Mouse (Mus musculus) forebrain, embryonic 12.5 days (tissue): ENCODE data around the gene Dbndd2. TPM values are rescaled to one million over a fixed set of nuclear protein-coding genes. Genes with fewer than 3 reads are reported as not detected.

Experiments used
- ATAC-seq: fragments of 200-750 bp; cut with Nextera tagmentation; 2 replicates; pipeline ENCODE4 v1.8.0; 2017; ENCODE audit warnings: moderate TSS enrichment; ENCODE audit not compliant: low FRiP score
- H3K27ac ChIP-seq: fragments of 300-500 bp; sonication (generic); 2 replicates; pipeline ENCODE4 v1.5.1; 2016; ENCODE audit warnings: mild to moderate bottlenecking
- H3K27me3 ChIP-seq: fragments of 300-500 bp; sonication (generic); 2 replicates; pipeline ENCODE4 v1.6.1; 2016; ENCODE audit warnings: mild to moderate bottlenecking
- H3K36me3 ChIP-seq: fragments of 300-500 bp; sonication (generic); replicated peaks from 2 replicates; pipeline ENCODE4 v1.6.1; 2016; ENCODE audit warnings: mild to moderate bottlenecking
- H3K4me1 ChIP-seq: fragments of 300-500 bp; sonication (generic); 2 replicates; pipeline ENCODE4 v1.6.1; 2016
- H3K4me2 ChIP-seq: fragments of 300-500 bp; sonication (generic); 2 replicates; pipeline ENCODE4 v1.6.1; 2016; ENCODE audit warnings: mild to moderate bottlenecking, moderate library complexity
- H3K4me3 ChIP-seq: fragments of 300-500 bp; sonication (generic); replicated peaks from 2 replicates; pipeline ENCODE4 v1.5.1; 2016; ENCODE audit warnings: mild to moderate bottlenecking
- H3K9ac ChIP-seq: fragments of 300-500 bp; sonication (generic); 2 replicates; pipeline ENCODE4 v1.6.1; 2016; ENCODE audit warnings: mild to moderate bottlenecking
- H3K9me3 ChIP-seq: fragments of 300-500 bp; sonication (generic); 2 replicates; pipeline ENCODE4 v1.6.1; 2016
- WGBS: fragments of 180-500 bp; shearing (Covaris S2); methylation state at CpG from one replicate; pipeline ENCODE4 v1.1.7; 2016; 5-methylcytosine and 5-hydroxymethylcytosine counted together
- polyA plus RNA-seq: library from polyadenylated mRNA; unstranded; fragments of >200 nt; fragmentation: Nextera tagmentation; extraction: Ambion mirVana; gene quantifications from 2 replicates; pipeline ENCODE4 v1.2.1, GENCODE M21; 2016

The Dbndd2 gene
- polyA plus RNA-seq, 1 experiment from 2014 or later, result 4.6 TPM

- peaks cover 11% of the 10 kb centered on the region; the same call in 1 of the 2 replicates for H3K4me1 ChIP-seq
- no peak overlapping the region for H3K4me3 ChIP-seq
- H3K9ac ChIP-seq, result no peak overlapping the region
- no peak overlapping the region for H3K27ac ChIP-seq
- no peaks in the 10 kb centered on the region for H3K9me3 ChIP-seq
- no peaks in the 10 kb centered on the region for H3K27me3 ChIP-seq
- peak overlapping the region; percentile 28; the same call in 1 of the 2 replicates for H3K4me2 ChIP-seq
- no peak for ATAC-seq
- H3K36me3 ChIP-seq, result no peaks in the 10 kb centered on the region
- 87% methylated on average over 1 of the region's 1 CpGs for WGBS
These were observed 29.5 kb upstream of the Dbndd2 start for GRCm38 (mm10) chr2:164456413-164456812.

GRCm38 (mm10) chr2:164456864-164457300, 29.0 kb upstream of the Dbndd2 start, which contains the start of gene Sys1:
Gene Sys1 (plus strand): TSS chr2:164456964.
- Histone ChIP-seq H3K27me3 (no peaks in the 10 kb centered on the region), H3K9me3 (no peaks in the 10 kb centered on the region), H3K4me2 (peak within 1 kb of the TSS; percentile 28; the same call in 1 of the 2 replicates), H3K4me1 (peaks cover 14% of the 10 kb centered on the region), H3K27ac (no peak within 1 kb of the TSS), H3K9ac (no peak within 1 kb of the TSS), H3K36me3 (no peaks in the 10 kb centered on the region), H3K4me3 (no peak within 1 kb of the TSS)
- WGBS, result 2% methylated on average over 7 of the region's 7 CpGs
- ATAC-seq, result no peak

GRCm38 (mm10) chr2:164457942-164458341, 28.0 kb upstream of the Dbndd2 start:
- 61% methylated on average over 7 of the region's 7 CpGs for WGBS
- Histone ChIP-seq H3K27ac (no peak overlapping the region), H3K4me1 (peaks cover 25% of the 10 kb centered on the region), H3K4me2 (no peak overlapping the region), H3K27me3 (no peaks in the 10 kb centered on the region), H3K36me3 (no peaks in the 10 kb centered on the region; the same call in 1 of the 2 replicates), H3K4me3 (no peak overlapping the region), H3K9me3 (no peaks in the 10 kb centered on the region), H3K9ac (no peak overlapping the region)
- ATAC-seq, result no peak

GRCm38 (mm10) chr2:164458535-164458934, 27.4 kb upstream of the Dbndd2 start:
- Histone ChIP-seq H3K4me3 (no peak overlapping the region), H3K4me2 (no peak overlapping the region), H3K9me3 (no peaks in the 10 kb centered on the region), H3K9ac (no peak overlapping the region), H3K4me1 (peaks cover 29% of the 10 kb centered on the region), H3K27me3 (no peaks in the 10 kb centered on the region), H3K27ac (no peak overlapping the region), H3K36me3 (peaks cover 6% of the 10 kb centered on the region)
- ATAC-seq, result no peak
- 92% methylated on average over 8 of the region's 8 CpGs for WGBS

- Histone ChIP-seq H3K4me2 (peak within 1 kb of the TSS; percentile 75), H3K9me3 (no peaks in the 10 kb centered on the region), H3K27ac (peak within 1 kb of the TSS; percentile 94), H3K4me3 (peak within 1 kb of the TSS; percentile 88), H3K36me3 (peaks cover 24% of the 10 kb centered on the region), H3K9ac (peak within 1 kb of the TSS; percentile 74), H3K4me1 (peaks cover 29% of the 10 kb centered on the region), H3K27me3 (no peaks in the 10 kb centered on the region)
- WGBS, result under 1% methylated on average over 74 of the region's 79 CpGs
- ATAC-seq, result peak; percentile 99
These were observed 25.0 kb upstream of the Dbndd2 start, which contains the start of gene Gm20458 for GRCm38 (mm10) chr2:164460745-164461551. Gene Gm20458 (plus strand): TSS chr2:164460967.

GRCm38 (mm10) chr2:164465161-164465560, 20.7 kb upstream of the Dbndd2 start:
- Histone ChIP-seq H3K4me3 (no peak overlapping the region), H3K27me3 (no peaks in the 10 kb centered on the region), H3K9me3 (no peaks in the 10 kb centered on the region), H3K4me1 (peaks cover 18% of the 10 kb centered on the region), H3K4me2 (no peak overlapping the region), H3K27ac (no peak overlapping the region), H3K9ac (no peak overlapping the region), H3K36me3 (peaks cover 30% of the 10 kb centered on the region)
- no peak for ATAC-seq

GRCm38 (mm10) chr2:164466787-164467186, 19.1 kb upstream of the Dbndd2 start:
- Histone ChIP-seq H3K4me1 (peaks cover 16% of the 10 kb centered on the region), H3K27ac (no peak overlapping the region), H3K36me3 (peaks cover 36% of the 10 kb centered on the region), H3K9me3 (no peaks in the 10 kb centered on the region), H3K9ac (no peak overlapping the region), H3K27me3 (no peaks in the 10 kb centered on the region), H3K4me2 (no peak overlapping the region), H3K4me3 (no peak overlapping the region)
- 84% methylated on average over 5 of the region's 5 CpGs for WGBS
- no peak for ATAC-seq

GRCm38 (mm10) chr2:164470254-164470653, 15.7 kb upstream of the Dbndd2 start:
- H3K9ac ChIP-seq, result no peak overlapping the region
- H3K9me3 ChIP-seq, result no peaks in the 10 kb centered on the region
- H3K27me3 ChIP-seq, result no peaks in the 10 kb centered on the region
- WGBS, result 32% methylated on average over 10 of the region's 10 CpGs
- peaks cover 22% of the 10 kb centered on the region for H3K36me3 ChIP-seq
- H3K4me1 ChIP-seq, result no peaks in the 10 kb centered on the region
- ATAC-seq, result no peak
- H3K4me2 ChIP-seq, result no peak overlapping the region
- H3K4me3 ChIP-seq, result no peak overlapping the region
- H3K27ac ChIP-seq, result no peak overlapping the region

GRCm38 (mm10) chr2:164473624-164474023, 12.3 kb upstream of the Dbndd2 start, which contains the start of gene Trp53tg5:
Gene Trp53tg5 (minus strand): TSS chr2:164473724.
- H3K27me3 ChIP-seq, result no peaks in the 10 kb centered on the region
- peaks cover 22% of the 10 kb centered on the region for H3K36me3 ChIP-seq
- H3K9me3 ChIP-seq, result no peaks in the 10 kb centered on the region
- WGBS, result 91% methylated on average over 6 of the region's 6 CpGs
- no peak within 1 kb of the TSS for H3K4me3 ChIP-seq
- no peak within 1 kb of the TSS for H3K9ac ChIP-seq
- H3K27ac ChIP-seq, result no peak within 1 kb of the TSS
- no peaks in the 10 kb centered on the region for H3K4me1 ChIP-seq
- H3K4me2 ChIP-seq, result no peak within 1 kb of the TSS
- ATAC-seq, result no peak

GRCm38 (mm10) chr2:164486258-164487114, 580 bp downstream of the Dbndd2 start:
- ATAC-seq, result peak; percentile 49; the same call in 1 of the 2 replicates
- peaks cover 7% of the 10 kb centered on the region for H3K36me3 ChIP-seq
- peaks cover 42% of the 10 kb centered on the region for H3K27me3 ChIP-seq
- no peak overlapping the region for H3K27ac ChIP-seq
- H3K9ac ChIP-seq, result peak overlapping the region; percentile 74
- whole genome bisulfite sequencing, result under 1% methylated on average over 58 of the region's 90 CpGs
- peak overlapping the region; percentile 72 for H3K4me3 ChIP-seq
- peaks cover 17% of the 10 kb centered on the region for H3K4me1 ChIP-seq
- H3K9me3 ChIP-seq, result no peaks in the 10 kb centered on the region
- H3K4me2 ChIP-seq, result peak overlapping the region; percentile 100

GRCm38 (mm10) chr2:164487115-164487527, 1.2 kb downstream of the Dbndd2 start:
- peaks cover 42% of the 10 kb centered on the region for H3K27me3 ChIP-seq

GRCm38 (mm10) chr2:164487812-164488211, 1.9 kb downstream of the Dbndd2 start:
- 71% methylated on average over 9 of the region's 9 CpGs for WGBS
- no peak overlapping the region for H3K4me2 ChIP-seq
- peaks cover 17% of the 10 kb centered on the region for H3K4me1 ChIP-seq
- no peak for ATAC-seq
- H3K27me3 ChIP-seq, result peaks cover 42% of the 10 kb centered on the region
- H3K4me3 ChIP-seq, result no peak overlapping the region
- H3K9ac ChIP-seq, result no peak overlapping the region
- H3K27ac ChIP-seq, result no peak overlapping the region
- no peaks in the 10 kb centered on the region for H3K9me3 ChIP-seq
- peaks cover 7% of the 10 kb centered on the region for H3K36me3 ChIP-seq

More at GRCm38 (mm10) chr2:164487115-164487527, 1.2 kb downstream of the Dbndd2 start:
- Histone ChIP-seq H3K36me3 (peaks cover 7% of the 10 kb centered on the region), H3K4me1 (peaks cover 17% of the 10 kb centered on the region), H3K4me3 (peak overlapping the region; percentile 72), H3K9ac (peak overlapping the region; percentile 74), H3K4me2 (peak overlapping the region; percentile 100), H3K27ac (no peak overlapping the region), H3K9me3 (no peaks in the 10 kb centered on the region)
- ATAC-seq, result no peak
- WGBS, result 12% methylated on average over 11 of the region's 11 CpGs
